Mouse (Mus musculus) C2C12 (cell line): ENCODE results near the gene Khdc3. TPM values are rescaled to one million over a fixed set of nuclear protein-coding genes. Genes with fewer than 3 reads are reported as not detected.
"Not testable (repeated sequence)": the region's sequence is repeated elsewhere in the genome, so short reads cannot be mapped to it uniquely, and the experiment has no call there.

Experiments
- H3K27me3 ChIP-seq: one replicate; pipeline ENCODE4 v1.6.1; 2011; ENCODE audit not compliant: control insufficient read depth, insufficient read depth, insufficient read length
- H3K36me3 ChIP-seq: one replicate; pipeline ENCODE4 v1.6.1; 2011; ENCODE audit not compliant: control insufficient read depth, insufficient read depth
- H3K4me3 ChIP-seq: one replicate; pipeline ENCODE4 v1.5.1; 2011; ENCODE audit warnings: mild to moderate bottlenecking, control low read depth; ENCODE audit not compliant: poor library complexity, insufficient read depth, severe bottlenecking
- H3K79me2 ChIP-seq: one replicate; pipeline ENCODE4 v1.6.1; 2011; ENCODE audit not compliant: control insufficient read depth, insufficient read depth
- H3K79me3 ChIP-seq: one replicate; pipeline ENCODE4 v1.6.1; 2011; ENCODE audit warnings: low read depth, control low read depth
- H3ac ChIP-seq: one replicate; pipeline ENCODE3; 2011; ENCODE audit warnings: low read depth; ENCODE audit not compliant: control insufficient read depth, insufficient read length
- CEBPB ChIP-seq: IDR thresholded peaks from one replicate; pipeline ENCODE4 v1.6.1; 2011; ENCODE audit warnings: low read depth, mild to moderate bottlenecking, control low read depth, moderate library complexity
- CTCF ChIP-seq: IDR thresholded peaks from one replicate; pipeline ENCODE4 v1.5.1; 2011; ENCODE audit not compliant: control insufficient read depth, insufficient read depth, insufficient read length
- FOSL1 ChIP-seq: IDR thresholded peaks from one replicate; pipeline ENCODE4 v1.8.0; 2011; ENCODE audit warnings: mild to moderate bottlenecking, low read length; ENCODE audit not compliant: poor library complexity, insufficient read depth, severe bottlenecking
- MAX ChIP-seq: IDR thresholded peaks from one replicate; pipeline ENCODE4 v1.6.1; 2011; ENCODE audit warnings: mild to moderate bottlenecking, control low read depth
- MYOD1 ChIP-seq: IDR thresholded peaks from one replicate; pipeline ENCODE4 v1.6.1; 2011; ENCODE audit warnings: low read depth; ENCODE audit not compliant: control insufficient read depth, insufficient read length
- MYOG ChIP-seq: IDR thresholded peaks from one replicate; pipeline ENCODE4 v1.6.1; 2011; ENCODE audit not compliant: control insufficient read depth, insufficient read length; ENCODE audit errors: extremely low read depth
- USF1 ChIP-seq: IDR thresholded peaks from one replicate; pipeline ENCODE4 v1.6.1; 2011; ENCODE audit warnings: low read depth, mild to moderate bottlenecking, control low read depth, moderate library complexity
- polyA plus RNA-seq: library from polyadenylated mRNA; unstranded; fragments of >200 nt; fragmentation: generic; extraction: Trizol; gene quantifications from one replicate; pipeline ENCODE4 v1.2.1, GENCODE M21; 2012; ENCODE audit warnings: missing spikeins

Gene Khdc3
- polyA plus RNA-seq, 1 experiment, result not detected

GRCm38 (mm10) chr9:73068230-73068679 lies 33.4 kb upstream of the Khdc3 start:
- TF ChIP-seq MAX (no peak), CTCF (no peak), CEBPB (no peak), FOSL1 (no peak), MYOD1 (no peak), MYOG (no peak), USF1 (no peak)
- no peaks in the 10 kb centered on the region for H3K79me2 ChIP-seq

DNA sequence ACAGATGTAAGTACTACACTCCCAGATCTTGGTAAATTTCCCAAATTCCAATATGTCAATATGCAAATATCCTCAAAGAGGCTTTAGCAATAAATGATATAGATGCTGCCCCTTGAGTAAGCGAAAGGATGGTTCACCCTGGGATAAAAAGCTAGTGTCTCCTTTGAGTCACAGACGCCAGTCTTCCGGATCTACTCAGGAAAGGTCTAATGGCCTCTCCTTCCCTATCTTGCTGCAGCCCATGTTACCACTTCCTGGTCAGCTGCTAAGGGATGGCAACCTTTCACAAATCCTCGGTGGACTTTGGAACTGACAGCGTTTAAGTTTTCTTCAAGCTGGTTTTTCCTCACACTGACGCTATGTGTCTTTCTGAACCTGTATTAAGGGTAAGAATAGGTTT lies 32.9 kb upstream of the Khdc3 start:
- Histone ChIP-seq H3ac (no peak overlapping the region), H3K27me3 (peaks cover 14% of the 10 kb centered on the region), H3K79me2 (no peaks in the 10 kb centered on the region), H3K36me3 (no peaks in the 10 kb centered on the region), H3K4me3 (no peak overlapping the region), H3K79me3 (no peaks in the 10 kb centered on the region)
- TF ChIP-seq USF1 (no peak), MYOD1 (no peak), CTCF (no peak), MYOG (no peak), MAX (no peak), FOSL1 (no peak), CEBPB (no peak)

More at GRCm38 (mm10) chr9:73068230-73068679, 33.4 kb upstream of the Khdc3 start:
- Histone ChIP-seq H3K79me3 (no peaks in the 10 kb centered on the region), H3K36me3 (no peaks in the 10 kb centered on the region), H3ac (no peak overlapping the region), H3K27me3 (peaks cover 14% of the 10 kb centered on the region), H3K4me3 (no peak overlapping the region)

GRCm38 (mm10) chr9:73070971-73071659 lies 30.5 kb upstream of the Khdc3 start:
- TF ChIP-seq MYOG (no peak), CEBPB (no peak), USF1 (no peak), CTCF (no peak), MAX (no peak)
- H3K79me3 ChIP-seq, result no peaks in the 10 kb centered on the region
- H3K27me3 ChIP-seq, result peaks cover 23% of the 10 kb centered on the region
- no peak overlapping the region for H3ac ChIP-seq
- H3K36me3 ChIP-seq, result no peaks in the 10 kb centered on the region
- no peaks in the 10 kb centered on the region for H3K79me2 ChIP-seq
- H3K4me3 ChIP-seq, result no peak overlapping the region

DNA sequence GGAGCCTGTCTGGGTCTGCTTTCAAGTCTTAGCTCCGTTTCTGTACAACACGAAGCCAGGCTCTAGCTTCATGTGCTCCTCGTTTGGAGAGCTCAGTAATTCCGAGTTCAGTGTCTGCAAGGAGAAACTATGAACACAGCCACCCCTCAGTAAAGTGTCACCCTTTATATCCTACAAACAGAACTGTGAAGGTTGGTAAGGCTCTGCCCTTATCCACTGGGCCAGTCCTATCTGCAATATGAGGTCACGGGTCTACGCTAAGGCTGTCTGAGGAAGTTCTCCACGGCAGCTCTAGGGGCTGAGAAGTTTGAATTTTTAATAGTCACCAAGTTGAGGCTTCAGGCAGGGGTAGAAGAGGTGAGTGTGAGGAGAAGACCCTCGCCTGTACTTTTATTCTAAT lies 29.2 kb upstream of the Khdc3 start:
- no peak overlapping the region for H3ac ChIP-seq
- H3K79me3 ChIP-seq, result no peaks in the 10 kb centered on the region
- TF ChIP-seq FOSL1 (no peak), CEBPB (no peak), USF1 (no peak), MYOD1 (no peak), MAX (no peak), MYOG (no peak), CTCF (no peak)
- no peaks in the 10 kb centered on the region for H3K79me2 ChIP-seq
- no peak overlapping the region for H3K4me3 ChIP-seq
- peaks cover 36% of the 10 kb centered on the region for H3K27me3 ChIP-seq
- H3K36me3 ChIP-seq, result no peaks in the 10 kb centered on the region

DNA sequence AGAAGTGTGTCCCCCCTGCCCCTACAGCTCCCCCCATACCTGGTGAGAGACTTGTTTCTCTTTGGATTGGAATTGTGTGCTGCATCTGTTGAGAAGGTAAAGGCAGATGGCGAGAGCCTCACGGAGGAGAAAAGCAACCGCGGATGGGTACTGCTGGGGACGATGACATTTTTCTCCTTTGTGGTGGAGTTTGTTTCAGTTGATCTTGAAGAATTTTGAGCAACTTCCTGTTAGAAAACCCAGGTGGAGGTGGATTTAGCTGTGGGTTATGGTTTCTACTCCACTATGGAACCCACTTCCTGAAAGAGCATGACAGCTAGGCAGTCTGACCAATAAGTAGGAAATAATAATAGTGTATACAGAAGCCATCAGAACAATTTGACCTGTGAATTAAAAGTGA lies 28.5 kb upstream of the Khdc3 start:
- no peaks in the 10 kb centered on the region for H3K79me2 ChIP-seq

DNA sequence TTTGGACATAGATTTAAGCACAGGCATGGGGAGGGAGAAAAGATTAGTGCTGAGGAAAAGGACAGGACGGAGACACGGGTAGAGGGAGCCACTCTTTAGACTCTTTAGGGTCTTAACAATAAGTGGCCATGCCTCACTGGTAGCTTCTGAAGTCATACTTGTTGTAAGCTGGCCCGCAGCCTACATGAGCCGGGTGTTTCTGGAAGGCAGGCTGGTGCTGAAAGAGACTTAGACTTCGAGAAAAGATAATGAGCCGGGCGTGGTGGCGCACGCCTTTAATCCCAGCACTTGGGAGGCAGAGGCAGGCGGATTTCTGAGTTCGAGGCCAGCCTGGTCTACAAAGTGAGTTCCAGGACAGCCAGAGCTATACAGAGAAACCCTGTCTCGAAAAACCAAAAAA lies 22.3 kb upstream of the Khdc3 start:
- not testable (repeated sequence) for H3K4me3 ChIP-seq

More for the DNA sequence above, 28.5 kb upstream of the Khdc3 start:
- Histone ChIP-seq H3K27me3 (peaks cover 36% of the 10 kb centered on the region), H3ac (no peak overlapping the region), H3K36me3 (no peaks in the 10 kb centered on the region), H3K79me3 (no peaks in the 10 kb centered on the region), H3K4me3 (no peak overlapping the region)
- TF ChIP-seq MYOG (no peak), FOSL1 (no peak), MAX (no peak), USF1 (no peak), MYOD1 (no peak), CEBPB (no peak)

More for the DNA sequence above, 22.3 kb upstream of the Khdc3 start:
- not testable (repeated sequence) for H3K79me3 ChIP-seq, H3ac ChIP-seq, H3K36me3 ChIP-seq, H3K79me2 ChIP-seq
- H3K27me3 ChIP-seq, result peaks cover 30% of the 10 kb centered on the region
